Mouse (Mus musculus) spleen, adult 2 months (tissue): ENCODE measurements around the gene Ift80.

Experiments
- CTCF ChIP-seq: fragments of 200-500 bp; IDR thresholded peaks from 2 replicates; pipeline ENCODE4 v1.5.1; 2011; ENCODE audit warnings: mild to moderate bottlenecking, inconsistent platforms; ENCODE audit not compliant: insufficient read depth, insufficient read length, insufficient replicate concordance; ENCODE audit errors: extremely low read depth
- POLR2A ChIP-seq: fragments of 200-500 bp; IDR thresholded peaks from 2 replicates; pipeline ENCODE4 v1.6.1; 2011; ENCODE audit warnings: low read depth, low read length, inconsistent platforms

GRCm38 (mm10) chr3:69045400-69045703, 41.0 kb upstream of the Ift80 start:
- TF ChIP-seq CTCF (no peak), POLR2A (no peak)
